Mouse (Mus musculus) c-Kit-negative CD71-positive TER-119-positive erythroid progenitor cells, embryonic 14.5 days (primary cell): ENCODE results near the gene Lancl3.

ENCODE experiments used
- DNase-seq: peaks from one replicate; pipeline ENCODE4 v3.0.0-alpha.2; 2013; ENCODE audit warnings: low read depth, low spot score

Lancl3 gene

DNA sequence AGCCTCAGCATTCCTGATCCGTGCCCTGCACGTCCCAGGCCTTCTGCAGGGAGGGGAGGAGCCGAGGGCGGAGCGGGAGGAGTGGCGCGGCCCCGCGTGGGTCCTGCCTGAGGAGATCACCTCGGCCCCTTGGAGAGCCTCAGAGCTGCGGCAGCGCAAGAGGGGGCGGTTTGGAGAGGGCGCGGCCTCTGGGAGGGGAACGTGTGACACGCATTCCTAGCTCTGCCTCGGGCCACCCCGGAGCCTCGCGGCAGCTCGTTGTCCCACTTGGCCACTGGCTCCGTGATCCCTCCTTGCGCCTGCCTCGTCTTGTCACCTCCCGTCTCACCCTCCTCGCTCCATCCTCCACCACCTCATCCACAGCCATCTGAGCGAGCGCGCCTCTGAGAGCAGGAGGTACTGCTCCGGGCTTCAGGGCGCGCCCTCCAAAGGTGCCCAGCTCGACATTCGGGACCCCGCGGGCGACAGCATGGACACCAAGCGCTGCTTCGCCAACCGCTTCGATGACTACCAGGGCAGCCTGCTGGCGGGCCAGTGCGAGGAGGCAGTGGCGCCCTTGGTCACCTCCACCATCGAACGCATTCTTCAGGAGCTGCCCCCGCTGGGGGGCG is at the start of gene Lancl3:
Gene Lancl3 (plus strand): TSS at position 142 of the 611 bp plus-strand sequence.
- DNase-seq = no peak

DNA sequence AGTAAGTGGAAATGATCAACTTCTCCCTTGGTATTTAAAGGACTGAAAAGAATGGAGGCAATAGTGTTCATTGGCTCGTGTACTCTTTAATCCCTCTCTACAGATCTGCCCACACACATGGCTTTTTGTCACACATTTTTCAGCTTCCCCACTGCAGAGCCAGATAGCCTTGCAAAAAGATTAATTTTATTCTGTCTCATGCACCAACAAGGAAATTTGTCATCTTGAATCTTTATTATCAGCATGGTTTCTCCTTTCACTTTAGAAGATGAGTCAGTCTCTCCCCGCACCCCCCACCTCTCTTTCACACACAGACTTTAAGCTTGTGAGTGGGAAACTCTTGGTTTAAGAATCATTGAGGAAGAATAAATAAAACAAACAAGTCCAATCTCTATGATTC is 20.7 kb upstream of the Lancl3 start:
- DNase-seq = no peak

DNA sequence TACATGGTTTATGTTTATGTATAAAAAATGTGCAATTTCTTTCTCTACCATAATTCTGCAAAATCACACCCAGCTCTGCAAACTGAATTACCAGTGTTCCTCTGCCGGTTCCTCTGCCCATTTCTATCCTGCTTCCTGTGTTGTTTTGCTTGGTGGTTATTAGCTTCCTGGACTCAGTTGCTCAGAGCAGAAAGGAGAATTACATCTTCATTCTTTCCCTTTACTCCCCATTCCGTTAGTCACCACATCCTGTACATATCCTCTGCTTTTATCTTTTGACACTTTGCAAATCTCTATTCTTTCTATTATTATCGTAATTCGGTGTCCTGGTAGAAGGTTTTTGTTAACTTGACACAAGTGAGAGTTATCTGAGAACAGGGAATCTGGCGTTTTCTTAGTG is 18.1 kb upstream of the Lancl3 start:
- no peak for DNase-seq

DNA sequence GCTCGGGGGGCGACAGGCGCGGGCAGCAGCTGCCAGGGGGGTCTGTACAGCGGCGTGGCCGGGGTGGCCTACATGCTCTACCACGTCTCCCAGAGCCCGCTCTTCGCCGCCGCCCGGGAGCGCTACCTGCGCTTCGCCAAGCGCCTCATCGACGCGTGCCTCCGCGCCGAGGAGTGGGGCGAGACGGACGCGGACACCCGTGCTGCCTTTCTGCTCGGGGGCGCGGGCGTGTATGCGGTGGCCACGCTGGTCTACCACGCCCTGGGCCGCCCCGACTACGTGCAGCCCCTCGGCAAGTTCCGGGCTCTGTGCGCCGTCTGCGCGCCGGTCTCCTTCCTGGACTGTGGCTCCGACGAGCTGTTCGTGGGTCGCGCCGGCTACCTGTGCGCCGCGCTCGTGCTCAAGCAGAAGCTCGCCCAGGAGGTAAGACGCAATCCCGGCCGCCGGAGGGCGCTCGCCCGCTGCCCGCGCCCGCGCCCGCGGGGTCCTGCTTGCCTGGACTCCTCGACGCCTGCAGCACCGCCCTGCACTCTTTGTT is 747 bp downstream of the Lancl3 start:
- no peak for DNase-seq

DNA sequence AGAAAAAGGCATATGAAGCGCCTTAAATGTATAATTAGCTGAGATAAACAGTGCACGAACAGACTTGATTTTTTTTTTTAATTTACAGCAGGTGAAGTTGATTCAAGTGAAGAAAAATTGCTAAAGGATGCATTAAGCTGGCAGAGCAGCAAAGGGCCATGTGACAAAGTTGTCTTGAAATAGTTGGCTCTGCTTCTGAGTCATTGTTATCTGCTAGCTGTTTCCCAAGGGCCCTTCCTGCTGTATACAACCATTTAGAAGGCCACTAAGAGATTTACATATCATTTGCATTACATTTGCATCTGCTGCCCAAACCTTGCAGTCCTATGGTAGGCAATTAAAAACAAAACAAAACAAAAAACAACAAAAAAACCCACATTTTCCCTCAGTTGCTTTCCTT is 2.3 kb downstream of the Lancl3 start:
- no peak for DNase-seq

DNA sequence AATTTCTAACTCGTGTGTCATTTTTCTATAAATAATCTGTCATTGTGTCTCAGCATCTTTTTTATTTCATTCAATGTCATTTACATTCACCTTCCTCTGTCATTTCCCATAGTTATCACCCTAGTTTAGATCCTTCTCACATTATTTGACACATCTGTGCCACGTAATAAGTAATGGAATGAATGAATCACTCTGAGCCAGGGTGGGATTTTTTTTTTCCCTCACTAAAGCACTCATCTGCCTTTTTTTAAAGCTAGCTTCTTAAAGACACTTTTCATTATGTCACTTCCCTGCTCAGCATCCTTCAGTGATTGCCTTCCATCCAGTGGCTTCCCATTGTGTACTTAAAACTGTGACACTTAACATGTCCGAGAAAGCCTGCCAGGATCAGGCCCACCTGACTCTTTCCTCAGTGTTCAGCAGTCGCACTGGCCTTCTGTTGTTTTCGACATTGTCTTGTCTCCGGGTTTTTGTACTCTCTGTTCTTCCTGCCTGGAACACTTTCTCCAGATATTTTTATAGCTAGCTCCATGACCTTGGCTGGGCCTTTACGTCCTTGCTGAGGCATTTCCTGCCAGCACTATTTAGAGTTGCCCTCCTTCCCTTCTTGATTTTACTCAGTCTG is 3.2 kb downstream of the Lancl3 start:
- no peak for DNase-seq

DNA sequence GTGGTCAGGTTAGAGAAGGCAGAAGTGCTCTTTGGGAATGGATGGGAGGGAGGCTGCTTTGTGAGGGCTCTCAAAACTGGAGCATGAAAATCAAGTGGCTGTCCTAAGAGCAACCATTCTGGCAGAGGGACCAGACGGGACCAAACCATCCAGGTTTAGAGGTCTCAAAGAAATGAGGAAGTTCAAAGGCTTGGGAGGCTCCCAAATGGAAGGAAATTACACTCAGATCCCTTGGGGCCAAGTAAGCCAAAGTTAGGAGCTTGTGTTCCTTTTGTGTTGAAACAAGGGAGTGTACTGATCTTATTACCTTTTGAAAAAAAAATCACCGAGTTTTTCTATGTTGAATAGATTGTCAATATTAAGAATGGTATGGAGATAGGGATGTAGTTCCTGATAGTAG is 5.4 kb downstream of the Lancl3 start:
- DNase-seq = no peak

DNA sequence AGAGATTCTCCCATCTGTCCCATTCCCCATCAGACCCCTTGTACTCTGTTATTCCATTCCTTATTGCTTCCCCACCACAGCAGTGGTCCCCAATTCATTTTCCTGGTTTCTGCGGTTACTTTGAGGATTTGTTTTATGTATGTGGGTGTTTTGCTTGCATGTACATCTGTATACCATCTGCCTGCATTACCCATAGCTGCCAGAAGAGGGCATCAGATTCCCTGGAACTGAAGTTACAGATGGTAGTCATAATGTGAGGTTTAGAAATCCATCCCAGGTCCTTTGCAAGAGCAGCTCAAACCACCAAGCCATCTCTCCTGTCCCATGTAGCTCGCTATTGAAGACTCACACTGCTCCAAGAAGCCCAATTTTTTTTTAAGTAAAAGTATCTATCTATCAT is 16.5 kb downstream of the Lancl3 start:
- peak; percentile 30 for DNase-seq

DNA sequence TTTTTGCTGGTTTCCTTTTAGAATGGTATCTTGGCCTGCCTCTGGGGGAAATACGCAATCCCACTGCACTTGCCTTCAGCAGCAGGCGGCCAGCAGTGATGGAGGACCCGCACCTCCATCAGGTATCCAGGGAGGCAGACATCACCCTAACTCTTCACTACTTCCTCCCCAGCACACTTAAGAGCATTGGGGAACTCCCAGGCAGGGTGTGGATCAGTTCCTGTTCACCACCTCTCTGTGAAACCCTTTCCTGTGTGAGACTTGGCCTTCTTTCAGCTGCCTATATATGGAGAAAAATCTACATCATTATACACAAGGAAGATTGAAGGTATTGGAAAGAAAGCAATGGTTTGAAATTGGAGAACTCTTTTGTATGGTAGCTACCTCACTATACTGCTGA is 19.9 kb downstream of the Lancl3 start:
- no peak for DNase-seq

DNA sequence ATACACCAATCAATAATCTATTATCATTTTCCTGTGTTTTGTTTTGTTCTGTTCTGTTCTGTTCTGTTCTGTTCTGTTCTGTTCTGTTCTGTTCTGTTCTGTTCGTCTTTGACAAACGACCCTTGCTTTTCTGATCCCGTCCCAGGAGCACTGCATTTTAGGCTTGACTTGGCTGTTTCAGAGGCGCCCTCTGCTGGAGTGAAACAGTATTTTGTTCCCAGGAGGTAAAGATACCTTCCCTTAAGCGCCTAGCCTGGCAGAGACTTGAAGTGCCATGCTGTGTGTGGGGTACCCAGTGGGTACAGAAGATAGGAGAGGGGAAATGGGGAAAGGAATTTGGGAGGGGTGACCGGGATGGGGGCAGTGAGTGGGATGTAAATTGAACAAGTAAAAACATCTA is 21.5 kb downstream of the Lancl3 start:
- DNase-seq = peak; percentile 65

DNA sequence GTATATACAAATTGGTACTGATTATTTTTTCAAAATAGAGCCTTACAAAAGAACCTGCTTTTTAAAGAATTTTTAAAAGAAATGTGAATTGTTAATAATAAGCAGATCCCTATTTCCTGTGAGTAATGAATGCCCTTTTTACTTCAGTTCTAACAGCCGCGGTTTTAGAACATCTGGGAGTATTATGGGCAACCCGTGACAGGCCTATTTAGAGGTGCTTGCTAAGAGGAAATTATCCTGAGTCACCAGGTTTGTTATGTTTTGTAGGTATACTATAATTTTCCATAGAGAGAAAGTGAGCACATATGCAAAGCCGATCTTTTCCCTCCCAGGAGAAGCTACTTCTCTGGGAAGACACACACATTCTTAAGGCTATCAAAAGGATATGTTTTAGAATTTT is 22.0 kb downstream of the Lancl3 start:
- DNase-seq = no peak

DNA sequence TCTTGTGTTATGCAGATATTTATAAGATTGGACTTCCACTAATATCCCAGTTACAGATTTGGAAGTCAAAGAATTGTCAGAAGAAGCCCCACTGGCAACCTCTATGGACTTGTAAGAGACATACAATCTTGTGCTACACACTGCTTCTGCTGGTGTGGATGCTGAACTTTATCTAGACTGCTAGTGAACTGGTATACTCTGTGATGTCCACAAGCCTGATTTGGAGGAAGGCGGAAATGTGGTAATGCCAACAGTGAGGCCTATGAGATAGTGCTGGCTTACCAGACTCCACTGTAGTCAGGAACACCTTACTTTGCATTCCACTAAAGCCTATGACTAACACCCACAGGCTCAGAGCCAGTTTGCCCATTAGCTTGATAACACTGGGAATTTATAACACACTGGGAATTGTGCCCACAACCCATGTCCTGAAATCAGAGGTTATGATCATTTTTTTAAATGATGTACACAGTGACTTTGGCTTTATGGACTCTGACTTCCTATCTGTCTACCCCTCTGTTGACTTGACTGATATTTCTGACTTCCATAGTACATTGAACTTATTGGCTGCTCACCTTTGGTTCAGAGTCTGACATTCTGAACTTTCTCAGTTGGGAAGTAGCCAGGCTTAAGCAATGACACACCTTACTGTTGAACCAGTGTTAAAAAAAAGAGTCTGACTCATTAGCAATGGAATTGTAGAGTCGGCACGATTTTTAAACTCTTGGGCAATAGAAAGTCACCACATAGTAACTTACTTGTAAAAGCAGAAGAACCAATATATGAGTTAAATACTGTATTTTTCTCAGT is 22.9 kb downstream of the Lancl3 start:
- no peak for DNase-seq

DNA sequence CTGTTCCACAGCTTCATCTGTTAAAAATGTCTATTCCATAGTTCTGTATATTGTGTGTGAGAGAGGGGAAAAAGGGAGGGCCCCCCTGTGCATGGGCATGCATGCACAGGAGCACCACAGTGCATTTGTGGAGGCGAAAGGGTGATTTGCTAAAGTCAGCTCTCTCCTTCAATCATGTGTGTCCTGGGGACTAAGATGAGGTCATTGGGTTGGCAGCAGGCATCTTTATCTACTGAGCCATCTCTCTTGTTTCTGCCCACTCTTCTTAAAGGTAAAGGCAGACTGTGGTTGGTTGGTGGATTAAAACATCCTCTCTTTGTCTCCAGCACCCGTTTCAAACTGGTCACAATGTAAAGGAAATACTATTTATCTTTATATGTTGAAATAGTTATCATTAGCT is 27.4 kb downstream of the Lancl3 start:
- DNase-seq = no peak

DNA sequence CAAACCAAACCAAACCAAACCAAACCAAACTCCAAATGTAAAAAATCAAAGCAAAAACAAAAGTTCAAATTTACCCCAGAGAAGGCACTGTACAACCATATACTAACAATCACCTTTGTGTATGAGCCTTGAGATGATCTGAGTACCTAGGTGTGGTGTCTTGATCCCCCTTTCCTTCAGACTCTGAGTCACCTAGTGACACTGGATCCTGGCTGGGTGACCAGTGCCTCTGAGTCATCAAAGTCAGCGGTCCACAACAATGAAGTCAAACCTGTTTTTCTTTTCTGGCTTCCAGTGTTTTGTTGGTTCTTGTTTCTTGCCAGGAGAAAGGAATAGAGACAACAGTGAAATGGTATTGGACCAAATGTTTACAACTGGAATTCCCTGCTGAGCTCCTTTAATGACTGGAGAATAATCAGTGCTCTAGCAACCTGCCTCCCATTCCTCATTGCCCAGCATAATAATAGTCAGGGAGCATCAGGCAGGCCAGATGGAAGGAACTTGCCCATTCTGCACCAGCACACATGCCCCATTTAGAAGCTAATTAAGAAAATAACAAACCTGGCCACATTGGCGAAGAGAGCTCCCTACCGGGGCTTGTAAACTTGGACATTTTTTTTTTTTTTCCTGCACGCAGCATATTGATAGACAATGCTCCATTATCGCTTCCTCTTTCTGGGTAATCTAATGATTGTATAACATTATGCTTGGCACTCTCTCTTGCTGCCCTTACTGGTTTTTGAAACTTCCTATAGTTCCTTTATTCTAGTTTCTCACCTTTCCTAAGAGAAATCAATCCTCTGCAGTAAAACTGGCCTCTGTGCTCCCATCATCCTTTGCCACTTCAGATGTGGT is 41.3 kb downstream of the Lancl3 start:
- DNase-seq = no peak

DNA sequence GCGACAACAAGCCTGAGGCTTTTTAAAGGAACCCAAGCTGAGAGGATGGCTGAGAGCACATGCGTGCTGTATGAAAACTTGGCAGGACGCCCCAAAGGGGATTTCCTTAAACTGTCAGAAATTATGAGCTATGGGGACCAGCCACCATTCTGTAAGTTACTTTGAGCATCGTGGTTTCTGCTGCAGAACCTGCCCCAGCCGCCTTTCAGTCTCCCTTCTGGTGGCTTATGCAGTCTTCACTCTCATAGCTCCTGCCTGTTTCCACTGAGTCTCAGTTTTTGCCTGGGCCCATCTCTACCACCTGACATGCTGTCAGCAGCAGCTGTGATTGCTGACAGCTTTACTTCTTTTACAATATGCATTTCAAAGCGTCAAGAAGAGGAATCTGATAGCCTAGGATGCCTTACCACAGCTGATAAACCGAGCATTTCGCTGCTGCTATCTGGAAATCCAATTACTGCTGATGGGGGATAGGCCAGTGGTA is 43.7 kb downstream of the Lancl3 start:
- DNase-seq = no peak

DNA sequence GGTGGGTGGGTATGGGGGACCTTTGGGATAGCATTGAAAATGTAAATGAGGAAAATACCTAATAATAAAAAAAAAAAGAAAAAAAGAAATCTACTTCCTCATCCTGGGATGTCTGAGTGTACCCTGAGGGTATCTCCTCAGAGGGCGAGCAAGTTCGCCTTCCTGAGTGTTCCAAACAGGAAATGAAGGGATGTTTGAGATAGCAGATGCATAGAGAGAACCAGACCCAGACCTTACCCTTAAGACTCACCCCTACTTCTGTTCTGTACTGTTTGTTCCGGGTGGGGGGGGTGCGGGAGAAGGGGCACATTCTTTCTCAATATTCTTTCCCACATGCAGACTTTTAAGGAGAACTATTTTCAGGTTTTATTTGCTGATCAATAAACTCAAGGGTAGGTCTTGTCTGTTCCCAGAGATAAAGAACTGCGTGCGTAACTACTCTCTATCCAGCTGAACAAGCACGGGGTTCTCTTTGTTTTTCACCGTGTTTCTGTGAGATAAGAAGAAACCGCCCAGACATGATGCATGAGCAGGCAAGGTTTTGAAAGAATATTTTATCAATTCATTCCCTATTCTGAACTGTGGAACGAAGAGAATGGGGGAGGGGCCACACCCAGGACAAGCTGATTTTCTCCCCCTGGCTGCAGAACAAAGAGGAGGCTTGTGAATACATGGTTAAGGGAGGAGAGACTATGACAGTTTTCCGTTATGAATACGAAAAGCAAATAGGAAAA is 45.1 kb downstream of the Lancl3 start:
- no peak for DNase-seq

DNA sequence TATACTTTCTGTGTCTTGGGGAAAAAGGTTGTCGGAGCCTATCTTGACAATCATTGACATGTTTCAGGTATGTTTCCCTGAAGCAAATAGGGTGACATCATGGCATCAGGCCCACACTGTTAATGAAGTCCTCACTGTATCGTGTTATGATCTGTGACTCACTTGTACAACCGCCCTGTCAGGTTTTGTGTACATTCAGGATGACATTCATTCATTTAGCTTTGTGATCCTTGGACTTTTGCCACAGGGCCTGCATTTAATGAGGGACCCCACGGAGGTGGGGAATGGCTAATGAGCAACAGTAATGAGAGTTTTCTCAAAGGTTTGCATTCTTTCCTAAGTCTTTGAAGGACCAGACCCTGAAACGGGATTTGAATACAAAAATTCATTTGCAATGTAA is 49.2 kb downstream of the Lancl3 start:
- DNase-seq = no peak

DNA sequence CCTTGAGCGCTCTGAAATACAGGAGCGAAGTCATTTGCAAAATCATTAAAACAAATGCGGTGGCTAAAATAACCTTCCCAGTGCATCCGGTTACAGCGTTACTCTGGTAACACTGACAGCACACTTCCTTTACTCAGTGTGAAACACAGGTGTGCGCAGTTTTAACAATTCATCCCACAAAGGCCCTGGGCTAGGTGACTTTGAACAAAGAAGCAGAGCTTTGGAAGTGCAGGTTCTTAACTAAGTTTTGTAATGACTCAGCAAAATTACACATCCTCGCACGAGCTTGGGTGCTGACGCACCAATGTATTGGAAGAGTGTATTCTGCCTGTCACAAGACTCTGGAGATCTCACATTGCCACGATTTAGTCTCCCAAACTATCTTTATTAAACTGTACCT is 54.3 kb downstream of the Lancl3 start:
- DNase-seq = no peak

DNA sequence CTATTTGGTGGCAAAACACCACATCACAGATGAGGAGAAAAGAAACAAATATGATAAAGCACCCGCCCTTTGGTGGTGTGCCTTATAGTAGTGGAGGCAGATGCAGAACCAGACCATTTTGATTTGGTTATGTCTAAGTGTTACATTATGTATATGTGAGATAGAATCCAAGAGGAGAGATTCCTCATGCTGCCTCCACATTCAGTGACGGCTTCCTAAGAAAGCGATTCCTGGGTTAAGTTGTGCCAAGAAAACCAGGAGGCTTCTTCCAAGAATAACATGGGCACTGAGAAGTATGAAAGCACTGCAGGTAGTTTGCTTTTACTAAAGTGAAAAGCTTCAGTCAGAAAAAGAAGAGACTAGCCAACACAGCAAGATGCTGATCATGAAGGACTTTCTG is 55.2 kb downstream of the Lancl3 start:
- no peak for DNase-seq

DNA sequence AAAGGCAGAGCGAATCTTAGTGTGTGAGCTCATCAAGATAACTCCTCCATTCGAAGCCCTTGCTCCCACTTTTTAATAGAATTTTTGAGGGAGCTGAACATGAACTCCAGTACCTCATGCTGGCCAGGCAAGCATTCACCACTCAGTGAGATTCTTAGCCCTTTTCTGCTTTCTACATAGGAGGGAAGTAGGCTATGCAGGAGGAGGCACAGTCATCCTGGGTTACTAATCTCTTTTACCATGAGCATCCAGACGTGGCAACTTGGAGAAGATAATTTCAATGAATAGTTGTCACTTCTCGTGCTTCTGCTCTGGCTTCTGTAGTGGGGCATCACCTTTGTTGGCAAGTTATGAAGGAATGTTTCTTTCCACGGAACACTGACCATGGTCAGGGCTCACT is 57.1 kb downstream of the Lancl3 start, which contains the start of gene Gm14862:
Gene Gm14862 (minus strand): TSS at position 134 of the 400 bp plus-strand sequence.
- no peak for DNase-seq

DNA sequence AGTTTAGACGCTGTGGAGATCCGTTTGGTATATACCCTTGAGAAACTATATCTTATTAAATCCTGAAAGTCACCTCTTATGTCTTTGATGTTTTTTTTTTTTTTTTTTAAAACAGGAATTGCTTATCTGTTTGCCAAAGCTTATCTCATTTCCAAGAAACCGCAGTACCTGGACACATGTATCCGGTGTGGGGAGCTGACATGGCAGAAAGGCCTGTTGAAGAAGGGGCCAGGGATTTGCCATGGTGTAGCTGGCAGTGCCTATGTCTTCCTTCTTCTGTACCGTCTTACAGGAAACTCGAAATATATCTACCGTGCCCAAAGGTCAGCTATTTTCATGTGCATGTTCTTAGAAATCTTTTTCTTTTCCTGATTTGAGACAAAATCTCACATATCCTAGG is 58.1 kb downstream of the Lancl3 start:
- no peak for DNase-seq
